Mouse (Mus musculus): ENCODE measurements around the gene Gm10282. TPM values are rescaled to one million over a fixed set of nuclear protein-coding genes. Genes with fewer than 3 reads are reported as not detected.

Gm10282 gene
- 22.9 and 31.8 TPM in 2 replicates for total RNA-seq (2015; ENCODE audit: low replicate concordance)
- 14.9 and 39.9 TPM in 2 replicates for total RNA-seq (2017; ENCODE audit: low replicate concordance)

DNA sequence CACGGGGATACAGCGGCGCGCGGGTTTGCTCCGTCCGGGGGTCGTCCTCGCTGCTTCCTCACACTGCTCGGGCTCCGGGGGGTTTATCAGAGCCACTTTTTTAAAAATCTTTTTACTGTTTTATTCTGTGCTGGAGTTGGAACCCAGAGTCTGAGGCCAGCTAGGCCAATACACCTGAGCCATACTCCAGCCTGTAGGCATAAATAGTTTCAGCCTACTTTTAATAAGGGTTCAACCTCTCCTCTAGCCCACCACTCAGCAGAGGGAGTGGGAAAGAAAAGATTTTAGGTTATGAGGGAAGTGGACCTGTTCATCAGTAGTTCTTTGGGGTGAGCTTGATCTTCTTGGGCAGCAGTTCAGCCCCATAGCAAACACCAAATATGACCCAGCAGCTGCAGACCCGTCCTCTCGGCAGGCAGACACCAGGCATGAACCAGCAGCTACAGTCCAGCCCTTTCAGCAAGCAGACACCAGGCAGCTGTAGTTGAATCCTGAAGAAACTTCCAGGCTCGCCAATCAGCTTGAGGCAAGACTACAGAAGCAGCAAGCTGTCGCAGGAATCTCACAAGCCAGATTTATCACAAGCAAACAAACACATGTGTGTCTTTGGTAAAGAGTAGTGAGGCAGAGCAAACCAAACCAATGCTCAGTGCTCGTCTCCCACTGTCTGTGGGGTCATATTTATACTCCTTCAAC, at the start of gene Gm10282:
Gene Gm10282, minus strand, starts transcription at position 51 of the 696 bp plus-strand sequence.
- ATAC-seq (replicated peaks; ENCODE audit: low FRiP score, poor library complexity, severe bottlenecking), result no peak

DNA sequence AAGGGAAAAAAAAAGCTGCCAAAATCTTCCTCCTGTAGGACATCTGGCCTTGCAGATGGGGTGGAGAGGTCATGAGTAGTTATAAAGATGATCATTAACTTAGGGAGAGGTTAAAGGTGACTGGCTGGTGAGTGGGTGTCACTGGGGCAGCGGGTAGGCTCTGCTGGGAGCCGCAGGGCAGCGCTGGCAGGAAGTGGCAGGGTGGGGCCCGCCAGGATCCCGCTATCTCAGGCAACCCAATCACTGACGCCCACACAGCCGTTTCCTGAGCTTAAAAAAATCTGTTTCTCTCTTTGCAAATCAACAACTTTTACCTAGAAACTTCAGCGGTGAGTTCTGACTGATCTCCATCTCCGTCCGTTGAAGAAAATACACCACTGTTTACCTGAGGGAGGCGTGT, 49.2 kb upstream of the Gm10282 start:
- ATAC-seq (replicated peaks; ENCODE audit: low FRiP score, poor library complexity, severe bottlenecking), result no peak; the same call in 1 of the 2 replicates

DNA sequence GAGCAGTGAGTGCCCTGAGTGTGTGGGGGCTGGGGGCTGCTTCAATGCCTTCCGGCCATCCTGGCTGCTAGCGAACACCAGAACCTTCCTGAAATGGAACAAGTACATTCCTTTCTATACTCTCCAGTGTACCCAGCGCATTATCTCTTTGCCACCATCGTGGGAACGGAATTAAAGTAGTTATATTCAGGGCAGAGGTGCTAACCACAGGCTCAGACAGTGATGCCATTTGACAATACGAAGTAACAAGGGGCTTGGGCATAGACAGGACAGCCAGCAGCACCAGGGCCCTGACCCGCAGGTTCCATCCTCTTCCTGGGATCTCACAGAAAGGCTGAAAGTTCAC, 48.6 kb upstream of the Gm10282 start:
- no peak for ATAC-seq (replicated peaks; ENCODE audit: low FRiP score, poor library complexity, severe bottlenecking)

DNA sequence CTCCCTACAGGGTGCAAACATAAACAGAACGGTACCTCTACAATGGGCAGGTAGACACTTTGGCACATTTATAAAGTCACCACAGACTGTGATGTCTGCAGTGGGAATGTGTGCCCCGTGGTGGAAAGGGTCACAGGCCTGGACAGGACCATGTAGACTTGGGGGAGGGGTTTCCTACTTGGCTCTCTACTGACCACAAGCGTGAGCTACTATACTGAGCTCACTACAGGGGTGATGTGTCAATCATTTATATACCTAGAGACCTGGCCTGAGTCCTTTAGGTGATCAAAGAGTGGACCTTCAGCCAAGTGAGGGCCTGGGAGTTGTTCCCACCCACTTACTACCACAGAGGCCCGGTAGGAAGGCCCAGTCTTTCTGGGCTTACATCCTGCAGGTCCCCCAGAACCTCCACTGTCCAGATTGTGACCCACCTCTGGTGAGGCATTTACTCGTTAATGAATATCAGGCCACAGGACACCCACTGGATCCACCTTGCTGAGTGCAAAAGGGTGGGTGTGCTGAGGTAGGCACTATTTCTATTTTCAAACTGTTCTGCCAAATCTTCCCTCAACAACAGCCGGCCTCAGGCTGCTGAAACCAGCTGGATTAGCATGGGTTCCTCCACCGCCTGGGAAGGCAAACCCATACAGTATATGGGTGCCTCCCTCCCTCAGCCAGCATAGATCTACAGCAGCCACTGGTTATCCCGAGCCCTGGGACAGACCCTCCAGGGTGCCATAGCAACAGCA, 48.1 kb upstream of the Gm10282 start:
- ATAC-seq (replicated peaks; ENCODE audit: low FRiP score, poor library complexity, severe bottlenecking), result no peak

DNA sequence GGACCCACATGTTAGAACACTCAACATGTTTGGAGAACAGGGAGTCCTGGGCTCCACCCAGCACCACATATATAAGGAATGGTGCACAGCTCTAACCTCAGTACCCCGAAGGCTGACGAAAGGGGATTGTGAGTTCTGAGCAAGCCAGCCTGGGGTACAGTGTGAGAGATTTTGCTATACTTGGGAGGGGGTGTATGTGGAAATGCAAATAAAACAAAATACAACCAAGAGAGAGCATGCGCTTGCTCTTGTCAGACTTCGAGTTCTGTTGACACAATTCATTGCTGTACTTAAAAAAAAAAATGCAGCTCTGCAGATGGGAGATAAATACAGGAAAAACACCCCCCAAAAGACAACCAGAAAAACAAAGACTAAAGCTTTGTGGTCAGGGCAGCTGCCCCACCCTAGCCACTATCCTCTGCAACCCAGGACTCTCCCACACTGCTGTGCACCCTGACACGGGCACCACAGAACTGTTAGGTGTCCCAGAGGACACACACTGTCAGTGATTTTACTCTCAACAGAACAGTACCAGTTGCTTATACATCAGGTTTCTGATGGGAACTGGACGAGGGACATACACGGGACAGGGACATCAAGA, 46.4 kb upstream of the Gm10282 start:
- no peak for ATAC-seq (replicated peaks; ENCODE audit: low FRiP score, poor library complexity, severe bottlenecking)

DNA sequence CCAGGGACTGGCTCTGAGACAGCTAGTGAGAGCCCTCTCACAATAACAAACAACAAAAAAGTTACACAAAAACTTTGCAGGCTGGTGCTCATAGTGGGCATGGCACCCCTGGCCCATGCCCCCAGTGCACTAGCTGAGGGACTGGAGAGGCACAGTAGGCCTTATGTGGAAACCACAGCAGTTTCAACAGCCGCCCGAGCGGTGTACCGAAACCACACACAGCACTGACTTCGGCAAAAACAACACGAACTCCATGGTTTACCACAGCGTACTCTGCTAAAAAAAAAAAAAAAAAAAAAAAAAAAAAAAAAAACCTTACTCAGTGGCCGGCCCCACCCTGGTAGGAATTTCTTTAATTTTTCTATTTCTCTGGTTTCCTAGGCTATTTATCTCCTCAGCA, 45.7 kb upstream of the Gm10282 start:
- ATAC-seq (replicated peaks; ENCODE audit: low FRiP score, poor library complexity, severe bottlenecking), result no peak

DNA sequence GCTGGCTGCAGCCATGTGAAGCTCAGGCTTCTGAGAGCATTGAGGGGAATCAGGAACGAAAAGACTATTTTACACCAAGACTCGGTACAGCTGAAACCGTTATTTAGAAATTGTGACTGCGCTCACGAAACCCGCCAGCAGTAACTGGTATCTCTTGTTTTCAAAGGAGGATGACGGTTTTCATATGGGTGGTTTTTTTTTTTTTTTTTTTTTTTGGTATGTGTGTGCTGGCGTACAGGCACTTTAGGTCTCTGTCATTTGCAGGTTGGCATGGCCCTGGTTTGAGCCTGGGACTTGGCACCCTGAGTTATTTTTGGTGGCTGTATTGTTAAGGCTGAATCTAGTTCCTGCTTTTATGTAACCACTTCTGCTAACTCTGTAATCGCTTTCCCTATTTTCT, 44.8 kb upstream of the Gm10282 start:
- ATAC-seq (replicated peaks; ENCODE audit: low FRiP score, poor library complexity, severe bottlenecking), result no peak

DNA sequence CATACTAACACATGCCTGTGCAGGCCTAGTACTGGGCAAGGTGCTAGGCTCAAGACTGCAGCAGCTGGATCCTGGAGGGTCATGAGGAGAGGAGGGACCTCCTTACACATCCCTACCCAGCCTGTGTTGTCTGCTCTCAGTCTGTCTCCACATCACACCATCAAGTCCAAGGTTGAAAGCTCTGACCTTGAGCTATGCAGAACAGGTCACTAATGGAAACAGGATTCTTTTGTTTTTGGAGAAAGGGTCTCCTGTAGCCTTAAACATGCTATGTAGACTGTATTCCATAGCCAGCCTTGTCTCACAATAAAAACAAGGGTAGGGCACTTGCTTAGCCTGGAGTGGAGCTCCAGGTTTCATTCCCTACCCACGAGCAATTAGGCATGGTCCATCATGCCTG, 43.9 kb upstream of the Gm10282 start:
- no peak for ATAC-seq (replicated peaks; ENCODE audit: low FRiP score, poor library complexity, severe bottlenecking)

DNA sequence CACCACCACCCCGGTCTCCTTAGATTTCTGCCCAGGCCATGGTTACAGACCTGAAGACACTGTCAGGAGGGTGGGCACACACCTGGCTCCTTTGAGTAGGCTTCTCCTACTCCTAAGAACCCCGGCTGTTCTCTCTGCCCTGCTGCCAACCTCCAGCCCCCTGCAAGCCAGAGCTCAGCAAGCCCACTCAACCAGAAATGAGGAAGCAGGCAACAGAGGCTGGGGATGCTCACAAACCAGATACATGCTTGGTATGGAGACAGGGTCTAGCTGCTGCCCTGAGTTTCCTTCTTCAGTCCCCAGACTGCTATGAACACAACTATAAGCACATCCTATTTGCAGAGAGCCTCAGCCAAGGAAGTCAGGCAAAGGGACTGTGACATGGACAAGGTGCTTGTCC, 43.1 kb upstream of the Gm10282 start:
- ATAC-seq (replicated peaks; ENCODE audit: low FRiP score, poor library complexity, severe bottlenecking), result no peak

DNA sequence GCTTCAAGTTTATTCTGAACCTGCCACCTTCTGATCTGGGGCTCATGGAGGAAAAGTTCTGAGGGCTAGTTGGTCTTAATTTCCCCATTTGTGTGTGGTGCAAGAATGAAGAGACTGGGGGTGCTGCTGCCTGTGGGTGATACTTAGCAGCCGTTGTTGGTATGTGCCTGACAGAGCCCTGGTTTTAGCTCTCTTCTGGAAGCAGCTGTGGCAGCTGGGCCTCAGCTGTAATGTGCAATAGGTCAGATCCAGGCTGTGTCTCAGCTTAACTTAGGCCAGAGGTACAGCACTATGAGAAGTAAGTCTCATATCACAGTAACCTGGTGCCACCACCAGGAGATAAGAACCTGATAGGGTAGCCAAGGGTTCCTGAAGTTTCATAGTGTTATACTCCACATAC, 42.5 kb upstream of the Gm10282 start:
- no peak for ATAC-seq (replicated peaks; ENCODE audit: low FRiP score, poor library complexity, severe bottlenecking)

DNA sequence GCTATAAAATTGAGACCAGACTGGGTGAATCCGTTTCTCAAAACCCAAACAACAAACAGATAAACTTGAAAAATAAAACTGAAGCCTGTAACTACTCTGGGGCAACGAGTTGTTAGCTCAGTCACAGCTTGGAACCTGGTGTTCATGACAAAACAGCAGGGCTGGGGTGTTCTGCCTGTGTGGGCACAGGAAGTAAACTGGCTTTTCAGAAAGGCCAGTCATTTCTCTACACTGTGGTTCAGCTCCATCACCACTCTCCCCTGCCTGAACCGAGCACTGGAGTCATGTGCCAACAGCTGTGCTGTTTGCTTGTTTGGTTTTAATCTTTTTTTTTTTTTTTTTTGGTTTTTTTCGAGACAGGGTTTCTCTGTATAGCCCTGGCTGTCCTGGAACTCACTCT, 38.7 kb upstream of the Gm10282 start:
- ATAC-seq (replicated peaks; ENCODE audit: low FRiP score, poor library complexity, severe bottlenecking), result no peak

DNA sequence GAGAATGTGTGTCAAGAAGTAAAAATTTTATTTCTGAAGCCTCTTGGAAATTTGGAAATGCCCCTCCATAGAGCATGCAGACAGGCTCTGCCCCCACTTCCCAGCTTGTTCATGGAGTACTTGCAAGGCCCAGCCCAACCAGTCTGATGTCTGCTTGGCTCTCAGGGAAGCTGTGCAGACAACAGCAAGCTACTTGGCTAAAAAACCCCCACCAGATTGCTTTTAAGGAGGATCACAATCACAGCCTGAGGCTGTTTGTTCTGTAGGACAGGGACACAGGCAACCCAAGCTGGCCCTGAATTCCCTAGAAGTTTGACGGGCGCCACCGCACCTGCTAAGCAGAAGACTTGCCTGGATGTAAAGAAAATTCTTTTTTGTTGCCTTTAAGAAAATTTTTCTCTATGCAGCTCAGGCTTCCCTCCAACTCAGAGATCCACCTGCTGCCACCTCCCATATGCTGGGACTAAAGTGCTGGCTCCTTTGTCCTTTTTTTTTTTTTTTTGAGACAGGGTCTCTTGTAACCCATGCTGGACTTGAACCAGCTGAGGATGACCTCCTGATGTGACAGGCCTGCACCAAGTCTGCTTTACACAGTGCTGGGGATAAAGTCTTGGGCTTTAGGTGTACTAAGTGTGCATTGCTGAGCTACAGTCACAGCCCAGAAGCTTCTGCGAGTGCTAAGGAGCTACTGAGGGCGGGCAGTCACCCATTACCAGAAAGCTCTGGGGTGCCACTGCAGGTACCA, 37.7 kb upstream of the Gm10282 start:
- ATAC-seq (replicated peaks; ENCODE audit: low FRiP score, poor library complexity, severe bottlenecking), result no peak

DNA sequence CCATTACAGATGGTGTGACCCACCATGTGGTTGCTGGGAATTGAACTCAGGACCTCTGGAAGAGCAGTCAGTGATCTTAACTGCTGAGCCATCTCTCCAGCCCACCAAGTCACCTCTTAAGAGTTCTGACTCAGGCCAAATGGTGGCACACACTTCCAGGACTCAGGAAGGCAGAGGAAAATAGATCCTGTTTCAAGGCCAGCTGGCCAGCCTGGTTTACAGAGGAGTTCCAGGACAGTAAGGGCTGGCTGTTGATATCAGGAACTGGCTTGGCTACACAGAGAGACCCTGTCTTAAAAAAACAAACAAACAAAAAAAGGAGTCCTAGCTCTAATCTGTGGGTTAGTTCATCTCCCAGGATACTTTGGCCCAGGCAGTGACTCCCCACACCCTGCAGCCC, 32.0 kb upstream of the Gm10282 start:
- ATAC-seq (replicated peaks; ENCODE audit: low FRiP score, poor library complexity, severe bottlenecking), result no peak

DNA sequence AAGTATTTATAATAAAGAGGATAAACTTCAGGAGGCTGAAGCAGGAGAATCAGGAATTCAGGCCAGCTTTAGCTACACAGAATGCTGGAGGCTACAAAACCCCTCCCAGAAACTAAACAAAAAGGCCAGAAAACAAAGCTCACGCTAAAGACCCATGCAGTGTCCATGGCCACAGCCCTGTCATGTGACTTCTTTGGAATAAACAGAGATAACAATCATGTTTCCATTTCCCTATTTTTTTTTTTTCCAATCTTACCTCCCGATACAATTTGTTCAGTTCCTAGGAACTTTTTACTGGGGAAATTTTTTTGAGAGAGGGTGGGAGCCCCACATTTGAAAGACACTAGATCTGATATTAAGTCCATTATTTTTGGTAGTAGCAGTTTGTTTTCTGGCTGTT, 31.2 kb upstream of the Gm10282 start:
- ATAC-seq (replicated peaks; ENCODE audit: low FRiP score, poor library complexity, severe bottlenecking), result no peak

DNA sequence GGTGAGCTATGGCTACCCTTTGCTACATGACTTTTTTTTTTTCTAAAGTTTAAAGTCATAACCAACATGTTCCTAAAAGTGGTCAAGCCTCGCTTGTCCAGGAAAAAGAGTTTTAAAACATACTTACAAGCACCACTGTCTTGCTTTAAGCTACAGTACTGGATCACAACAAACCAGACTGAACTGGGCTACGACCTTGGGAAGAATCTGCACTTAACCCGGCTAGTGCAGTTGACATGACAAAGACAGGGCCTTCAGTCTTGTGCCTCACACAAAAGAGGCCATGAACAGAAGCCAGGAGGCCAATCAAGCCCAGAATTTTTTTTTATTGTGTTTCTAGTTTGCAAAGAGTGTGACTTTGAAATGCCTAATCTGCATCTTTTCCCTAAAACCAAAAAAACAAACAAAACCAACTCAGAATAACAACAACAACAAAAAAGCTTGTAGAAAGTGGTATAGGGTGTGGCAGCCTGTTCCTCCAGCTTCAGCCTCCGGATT, 29.1 kb upstream of the Gm10282 start:
- no peak for ATAC-seq (replicated peaks; ENCODE audit: low FRiP score, poor library complexity, severe bottlenecking)

DNA sequence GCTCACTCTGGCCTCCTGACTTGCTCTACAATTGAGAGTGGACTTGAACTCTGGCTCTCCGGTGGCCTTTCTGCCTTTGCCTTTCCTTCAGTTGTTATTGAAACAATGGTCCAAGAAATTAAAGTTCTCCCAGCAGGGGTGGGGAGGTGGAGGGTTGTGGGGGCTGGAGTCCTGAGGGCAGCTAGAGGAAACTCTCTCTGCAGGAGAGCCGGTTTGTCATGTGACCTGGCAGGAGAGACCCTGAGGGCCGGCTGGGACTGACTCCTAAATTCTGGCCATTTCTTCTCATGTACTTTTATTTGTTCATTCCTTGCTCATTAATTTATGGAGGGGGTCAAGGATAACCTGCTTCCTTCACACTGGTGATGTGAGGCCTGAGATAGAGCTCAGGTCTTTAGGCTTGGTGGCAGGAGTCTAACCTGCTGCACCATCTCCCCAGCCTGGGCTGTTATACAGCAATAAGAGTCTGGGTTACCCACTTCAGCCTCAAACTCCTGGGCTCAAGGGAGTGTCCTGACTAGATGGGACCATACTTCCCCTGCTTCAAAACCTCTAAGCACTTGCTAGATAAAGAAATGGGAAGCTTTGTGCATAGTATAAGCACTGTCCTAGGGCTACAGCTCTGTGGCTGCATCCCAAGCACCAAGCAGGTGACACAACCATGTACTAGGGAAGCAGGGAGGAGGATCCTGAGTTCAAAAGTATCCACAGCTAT, 28.5 kb upstream of the Gm10282 start:
- no peak for ATAC-seq (replicated peaks; ENCODE audit: low FRiP score, poor library complexity, severe bottlenecking)

DNA sequence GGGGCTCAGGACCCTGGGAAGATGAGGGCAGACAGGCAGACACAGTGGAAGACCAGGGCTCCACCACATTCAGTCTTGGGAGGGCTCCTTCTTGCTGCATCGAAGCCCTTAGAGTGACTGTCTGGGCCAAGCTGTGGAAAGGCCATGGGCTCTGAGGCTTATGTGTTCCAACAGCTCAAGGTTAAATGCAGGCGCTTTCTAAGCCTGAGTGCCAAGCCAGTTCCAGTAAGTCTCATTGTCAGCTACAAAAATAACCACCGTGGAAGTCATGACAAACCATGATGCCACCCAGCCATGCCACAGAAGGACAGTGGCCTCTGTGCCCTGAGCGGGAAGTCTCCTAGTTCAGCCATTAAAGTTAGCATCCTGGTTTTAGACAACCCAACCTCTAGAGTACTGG, 26.6 kb upstream of the Gm10282 start:
- ATAC-seq (replicated peaks; ENCODE audit: low FRiP score, poor library complexity, severe bottlenecking), result no peak

DNA sequence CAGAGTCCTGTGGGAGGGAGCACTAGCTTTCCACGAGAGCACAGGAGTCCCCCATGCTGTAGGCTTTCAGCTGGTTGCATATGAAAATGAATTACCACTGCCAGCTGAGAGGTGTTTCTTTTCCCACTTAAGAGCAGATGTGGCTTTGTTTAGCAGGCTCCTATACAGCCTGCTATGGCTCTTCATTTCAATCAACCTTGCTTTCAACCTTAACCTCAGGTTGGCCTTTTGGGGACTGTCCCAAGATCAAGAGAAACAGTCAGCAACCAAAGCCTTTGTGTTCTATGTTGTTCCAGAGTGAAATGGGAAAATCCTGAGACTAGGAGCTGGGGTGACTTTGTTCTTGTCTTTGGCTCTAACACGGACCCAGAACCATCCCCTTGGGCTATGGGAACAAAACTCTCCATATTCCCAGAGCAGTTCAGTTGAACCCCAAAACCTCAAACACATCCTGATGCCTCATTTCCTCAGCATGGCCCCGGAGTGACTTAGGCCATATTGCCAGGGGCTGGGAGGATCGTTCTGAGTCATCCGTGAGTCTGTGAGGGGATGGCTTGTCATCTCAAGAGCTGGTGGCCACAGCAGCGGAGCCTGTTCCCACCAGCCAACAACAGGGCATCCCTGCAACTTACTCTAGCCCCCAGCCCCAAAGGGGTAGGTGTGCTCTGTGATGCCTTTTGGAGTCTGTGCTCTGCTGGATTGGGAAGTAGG, 25.9 kb upstream of the Gm10282 start:
- ATAC-seq (replicated peaks; ENCODE audit: low FRiP score, poor library complexity, severe bottlenecking), result no peak

DNA sequence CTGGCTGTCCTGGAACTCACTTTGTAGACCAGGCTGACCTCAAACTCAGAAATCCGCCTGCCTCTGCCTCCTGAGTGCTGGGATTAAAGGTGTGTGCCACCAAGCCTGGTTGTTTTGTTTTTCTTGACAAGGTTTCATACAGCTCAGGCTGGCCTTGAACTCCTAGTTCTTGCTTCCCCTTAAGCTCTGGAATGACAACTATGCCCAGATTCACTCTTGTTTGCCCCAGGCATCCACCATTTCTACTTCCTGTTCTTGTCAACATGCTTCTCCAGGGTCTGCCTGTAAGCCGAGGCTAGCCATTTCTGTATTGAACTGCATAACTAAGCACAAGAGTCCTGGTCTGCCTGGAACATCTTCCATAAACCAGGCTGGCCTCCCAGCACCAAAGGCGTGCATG, 24.1 kb upstream of the Gm10282 start:
- ATAC-seq (replicated peaks; ENCODE audit: low FRiP score, poor library complexity, severe bottlenecking), result no peak

Data from erythroblast, adult 5-6 weeks (primary cell).